Mouse (Mus musculus) heart, adult 8-10 months (tissue): ENCODE data around the gene C1qtnf1. TPM values are rescaled to one million over a fixed set of nuclear protein-coding genes. Genes with fewer than 3 reads are reported as not detected.

Source experiments
- DNase-seq: peaks from one replicate; pipeline ENCODE4 v3.0.0; 2022; ENCODE audit warnings: low spot score
- total RNA-seq, 4 experiments: library from RNA; stranded (reverse); gene quantifications; 2 replicates each; pipeline ENCODE4 v1.2.4; 2022

Gene C1qtnf1
- total RNA-seq, 4 experiments from 2014 or later: 13.5 to 15.3 (median 13.8) TPM

DNA sequence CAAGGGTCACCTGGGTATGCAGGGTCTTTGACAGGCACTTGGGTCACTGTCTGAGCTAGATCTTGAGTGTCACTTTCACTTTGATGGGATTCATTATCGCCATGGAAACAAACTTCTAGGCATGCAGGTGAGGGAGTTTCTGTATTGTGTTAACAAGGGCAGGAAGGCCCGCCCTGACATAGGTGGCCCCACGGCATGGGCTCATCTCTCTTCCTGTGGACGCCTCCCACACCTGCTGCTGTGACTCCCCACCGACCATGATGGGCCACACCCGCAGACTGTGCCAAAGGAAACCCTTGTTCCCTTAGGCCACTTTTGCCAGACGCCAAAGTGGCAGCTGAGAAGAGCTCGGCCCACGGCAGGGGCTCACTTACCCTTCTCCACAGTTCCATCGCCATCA, 17.5 kb upstream of the C1qtnf1 start:
- DNase-seq: no peak

DNA sequence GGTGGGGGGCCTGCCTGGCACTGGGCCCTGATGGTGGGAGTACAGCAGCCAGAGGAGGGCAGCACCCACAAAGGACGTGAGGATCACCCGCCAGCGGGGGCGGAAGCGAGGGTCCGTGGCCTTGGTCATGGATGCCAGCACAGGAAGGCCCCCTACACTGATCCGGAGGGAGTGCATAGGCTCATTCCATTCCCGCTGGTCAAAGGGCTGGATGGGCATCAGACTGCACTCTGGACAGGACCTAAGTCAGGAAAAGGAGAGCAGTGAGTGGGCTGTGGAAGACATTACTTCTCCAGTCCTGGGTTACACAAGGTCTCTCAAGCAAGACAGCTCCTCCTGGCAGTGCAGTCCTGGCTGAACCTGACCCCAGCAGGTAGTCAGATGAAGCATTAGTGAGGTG, 16.7 kb upstream of the C1qtnf1 start:
- no peak for DNase-seq

DNA sequence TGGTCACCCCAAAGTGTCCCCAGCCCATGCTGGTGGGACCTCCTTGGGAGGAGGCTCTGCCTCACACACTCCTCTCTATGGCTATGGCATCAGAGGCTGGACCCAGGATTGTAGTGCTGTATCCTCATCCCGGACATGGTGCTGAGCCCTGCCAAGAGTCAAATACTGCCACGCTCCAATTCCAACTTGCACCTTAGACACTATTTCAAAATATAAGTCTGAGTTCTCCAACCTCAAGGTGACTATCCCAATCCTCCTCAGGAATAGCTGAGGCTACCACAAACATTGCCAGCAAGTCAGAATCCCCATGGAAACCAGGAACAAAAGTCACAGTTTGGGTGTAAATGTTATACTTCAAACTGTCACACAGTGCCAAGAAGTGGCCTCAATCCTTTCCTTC, 15.4 kb upstream of the C1qtnf1 start:
- no peak for DNase-seq

- DNase-seq: no peak
These were observed 14.9 kb upstream of the C1qtnf1 start for GRCm38 (mm10) chr11:118413055-118413454.

DNA sequence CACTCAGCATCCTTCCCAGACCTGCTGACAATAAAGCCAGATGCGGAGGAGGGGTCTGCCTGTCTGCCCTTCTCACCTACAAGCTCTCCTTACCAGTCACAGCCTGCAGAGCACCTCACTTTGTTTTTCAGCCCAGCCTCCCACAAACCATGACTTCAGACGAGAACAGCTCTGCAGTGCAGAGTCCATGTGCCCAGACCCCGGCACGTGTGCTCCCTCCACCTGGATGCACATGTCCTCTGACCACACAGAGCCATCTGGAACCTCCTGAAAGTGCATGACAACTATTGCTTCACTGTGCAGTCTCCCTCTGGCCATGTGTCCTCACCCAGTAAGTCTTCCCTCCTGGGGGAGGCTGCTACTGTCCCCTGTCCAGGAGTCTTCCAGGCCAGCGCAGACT, 13.7 kb upstream of the C1qtnf1 start:
- no peak for DNase-seq

- DNase-seq: no peak
These were observed 12.4 kb upstream of the C1qtnf1 start for GRCm38 (mm10) chr11:118415630-118416029.

DNA sequence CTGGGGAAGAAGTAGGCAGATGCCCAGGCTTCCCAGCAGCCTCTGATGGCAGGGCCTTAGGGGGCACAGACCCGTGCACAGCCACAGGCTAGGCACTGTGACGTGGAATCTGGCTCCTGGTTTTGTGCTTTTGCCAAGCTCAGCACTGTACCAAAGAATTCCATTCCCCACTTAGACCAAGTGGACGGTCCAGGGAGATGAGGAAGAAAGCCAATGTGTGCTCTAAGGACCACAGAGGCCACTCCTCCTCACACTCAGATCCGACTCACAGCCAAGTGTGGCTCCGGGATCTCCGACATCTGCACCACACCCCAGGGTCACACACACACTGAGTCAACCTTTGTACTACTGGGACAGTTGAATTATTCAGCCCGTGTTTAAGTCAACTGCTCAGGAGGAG, 12.0 kb upstream of the C1qtnf1 start:
- no peak for DNase-seq

DNA sequence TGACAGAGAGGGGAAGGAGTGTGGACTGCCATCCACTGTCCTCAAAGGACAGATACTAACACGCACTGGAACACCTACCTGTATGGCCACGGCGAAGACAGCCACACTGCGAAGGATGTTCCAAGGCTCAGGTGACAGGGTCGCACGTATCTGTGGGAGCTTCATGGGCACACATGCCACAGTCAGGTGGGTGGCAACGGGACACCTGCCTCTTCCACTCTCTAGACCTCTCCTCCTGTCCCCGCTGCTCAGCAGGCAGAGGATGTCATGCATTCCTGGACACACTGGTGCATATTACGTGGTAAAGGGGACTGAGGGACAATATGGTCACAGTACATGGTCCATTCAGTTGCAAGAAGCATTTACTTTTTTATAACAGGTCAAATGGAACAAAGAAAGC, 10.5 kb upstream of the C1qtnf1 start:
- DNase-seq: no peak

DNA sequence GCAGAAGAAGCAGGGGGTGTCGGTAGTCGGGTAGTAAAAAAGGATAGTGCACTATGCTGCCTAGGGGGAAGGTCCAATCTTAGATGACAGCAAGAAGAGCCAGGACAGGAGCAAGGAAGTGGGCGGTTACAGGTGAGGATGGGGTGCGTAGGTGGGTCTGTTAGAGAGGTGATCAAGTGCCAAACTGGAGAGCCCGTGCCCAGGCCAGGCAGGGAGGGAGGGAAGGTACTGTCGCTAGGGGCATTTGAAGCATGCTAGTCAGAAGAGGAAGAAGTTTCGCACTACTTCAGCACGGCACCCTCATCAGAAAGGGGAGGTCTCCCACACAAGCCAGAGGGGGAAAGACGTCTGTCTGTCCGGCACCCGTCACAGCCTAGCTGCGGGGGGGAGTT, 9.6 kb upstream of the C1qtnf1 start:
- DNase-seq: no peak

DNA sequence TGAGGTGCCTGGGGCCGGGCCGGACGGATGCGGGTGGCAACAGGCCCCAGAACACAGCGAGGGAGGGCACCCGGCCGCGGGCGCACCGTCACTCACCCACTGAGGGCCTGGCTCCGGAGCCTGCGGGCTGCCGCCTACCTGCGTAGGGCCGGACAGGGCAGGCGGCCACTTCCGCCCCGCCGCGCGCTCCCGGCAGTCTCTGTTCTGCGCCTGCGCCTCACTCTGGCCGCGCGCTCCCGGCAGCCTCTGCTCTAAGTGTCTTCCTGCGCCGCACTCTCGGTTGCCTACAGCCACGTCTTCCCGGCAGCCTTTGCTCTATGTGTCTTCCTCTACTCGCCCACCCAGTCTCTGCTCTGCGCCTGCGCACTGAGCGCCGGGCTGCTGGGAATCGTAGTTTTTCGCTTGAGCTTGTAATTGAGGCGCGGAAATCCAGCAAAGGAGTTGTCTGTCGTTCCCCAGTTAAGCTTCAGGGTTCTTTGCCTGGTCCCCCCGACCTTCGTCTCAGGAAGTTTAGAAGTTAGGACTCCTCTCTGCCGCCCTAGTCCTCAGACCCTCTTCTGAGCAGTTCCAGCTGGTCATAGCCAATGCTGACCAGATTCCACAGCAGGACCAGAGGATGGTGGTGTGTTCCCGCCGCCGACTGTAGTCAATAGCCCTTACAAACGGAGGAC, 9.0 kb upstream of the C1qtnf1 start, which contains the start of gene Cant1:
TSS of gene Cant1 (minus strand) at position 253 of the 671 bp plus-strand sequence.
- DNase-seq: peak; percentile 98

DNA sequence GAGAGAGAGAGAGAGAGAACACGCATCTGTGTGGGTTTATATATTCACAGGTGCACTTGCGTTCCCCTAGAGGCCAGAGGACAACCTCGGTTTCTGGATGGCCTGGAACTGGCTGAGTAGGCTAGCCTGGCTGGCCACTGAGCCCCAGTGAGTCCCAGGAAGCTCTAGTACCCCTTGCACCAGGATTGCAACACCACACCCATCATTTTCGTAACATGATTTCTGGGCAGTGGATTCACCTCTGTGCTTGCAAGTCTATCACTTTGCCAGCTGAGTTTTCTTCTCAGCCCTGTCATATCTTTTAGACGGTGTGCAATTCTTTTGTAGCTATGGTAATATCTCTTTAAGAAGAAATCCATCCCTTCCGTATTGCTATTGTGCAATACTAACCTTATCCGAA, 7.7 kb upstream of the C1qtnf1 start:
- no peak for DNase-seq

- peak; percentile 88 for DNase-seq
These were observed 4.6 kb upstream of the C1qtnf1 start for GRCm38 (mm10) chr11:118423266-118423971.

- no peak for DNase-seq
These were observed 3.2 kb upstream of the C1qtnf1 start for GRCm38 (mm10) chr11:118424621-118425335.

DNA sequence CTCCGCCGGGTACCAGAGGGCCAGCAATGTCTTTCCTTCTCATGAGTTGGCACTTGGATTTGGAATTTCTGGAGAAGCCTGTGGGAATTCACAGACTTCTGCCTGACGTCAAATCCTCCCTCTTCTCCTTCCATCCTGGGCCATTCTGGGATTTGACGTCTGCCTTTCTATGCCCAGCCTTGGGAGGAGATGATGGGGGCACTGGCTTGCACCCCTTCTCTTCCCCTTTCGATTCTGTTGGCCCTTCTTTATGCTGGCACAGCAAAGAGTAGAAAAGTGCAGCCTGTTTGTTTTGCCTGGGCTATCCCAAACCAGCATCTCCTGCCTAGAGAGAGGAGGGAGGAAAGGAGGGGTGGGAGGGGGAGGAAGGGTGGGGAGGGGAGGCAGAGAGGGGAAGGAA, 1.2 kb upstream of the C1qtnf1 start:
- DNase-seq: no peak

GRCm38 (mm10) chr11:118427266-118427779, 680 bp upstream of the C1qtnf1 start:
- no peak for DNase-seq

GRCm38 (mm10) chr11:118428460-118428868, 461 bp downstream of the C1qtnf1 start:
- DNase-seq: no peak

DNA sequence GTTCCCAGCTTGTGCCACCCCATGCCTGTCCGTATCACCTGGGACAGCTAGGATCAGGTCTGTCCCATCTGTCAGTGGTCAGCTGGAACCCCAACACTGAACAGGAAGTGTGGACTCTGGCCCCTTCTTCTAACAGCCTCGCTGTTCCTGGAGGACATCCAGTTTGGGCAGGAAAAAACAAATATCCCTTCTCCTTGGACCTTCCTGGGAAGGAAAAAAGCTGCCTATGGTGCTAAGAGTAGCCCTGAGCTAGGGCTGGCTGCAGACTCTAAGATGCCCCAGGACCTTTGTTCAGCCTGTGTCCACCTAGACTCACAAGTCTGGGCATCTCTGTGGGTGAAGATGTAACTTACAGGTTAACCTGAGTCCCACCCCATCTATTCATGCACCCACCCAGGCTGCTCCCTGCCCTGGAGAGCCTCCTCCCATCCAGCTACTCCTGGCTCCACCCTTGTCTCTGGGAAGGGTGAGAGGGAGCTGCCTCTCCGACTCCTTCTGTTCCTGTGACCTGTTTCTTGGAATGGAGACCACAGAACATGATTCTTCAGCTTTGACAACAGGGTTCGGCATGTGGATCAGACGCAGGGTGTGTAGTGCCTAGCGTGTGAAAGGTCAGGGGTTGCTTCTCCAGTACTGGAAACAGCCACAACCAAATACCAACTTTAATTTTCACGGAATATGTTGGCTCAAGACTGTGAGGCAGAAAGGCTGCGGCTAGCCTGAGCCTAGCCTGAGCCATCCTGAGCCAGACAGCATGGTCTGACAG, 1.1 kb downstream of the C1qtnf1 start:
- DNase-seq: peak; percentile 72

DNA sequence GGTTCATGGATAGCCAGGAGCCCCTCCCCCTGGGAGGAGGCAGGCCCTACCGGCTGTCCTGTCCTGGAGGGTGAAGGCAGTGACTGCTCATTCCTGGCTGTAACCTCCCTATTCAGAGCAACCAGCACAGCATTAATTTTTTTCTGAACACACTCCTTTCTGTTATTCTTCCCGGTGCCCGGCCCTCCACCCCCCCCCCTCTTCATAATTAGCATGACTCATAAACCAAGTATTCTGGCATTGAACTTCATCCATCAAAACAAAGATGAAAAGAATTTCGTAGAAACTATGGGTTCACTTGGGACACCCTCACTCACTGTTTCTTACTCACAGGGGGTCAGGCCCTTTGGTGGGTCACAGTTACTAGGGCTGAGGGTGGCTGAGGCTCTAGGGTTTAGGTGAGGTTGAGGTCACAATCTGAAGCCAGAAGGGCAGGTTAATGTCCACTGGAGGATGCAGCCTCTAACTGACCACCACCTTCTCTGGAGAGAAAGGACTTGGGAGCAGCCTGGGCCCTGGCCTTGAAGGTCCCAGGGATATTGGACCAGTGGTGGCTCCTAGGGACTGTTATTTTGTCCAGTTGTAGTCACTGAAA, 2.4 kb downstream of the C1qtnf1 start:
- no peak for DNase-seq

DNA sequence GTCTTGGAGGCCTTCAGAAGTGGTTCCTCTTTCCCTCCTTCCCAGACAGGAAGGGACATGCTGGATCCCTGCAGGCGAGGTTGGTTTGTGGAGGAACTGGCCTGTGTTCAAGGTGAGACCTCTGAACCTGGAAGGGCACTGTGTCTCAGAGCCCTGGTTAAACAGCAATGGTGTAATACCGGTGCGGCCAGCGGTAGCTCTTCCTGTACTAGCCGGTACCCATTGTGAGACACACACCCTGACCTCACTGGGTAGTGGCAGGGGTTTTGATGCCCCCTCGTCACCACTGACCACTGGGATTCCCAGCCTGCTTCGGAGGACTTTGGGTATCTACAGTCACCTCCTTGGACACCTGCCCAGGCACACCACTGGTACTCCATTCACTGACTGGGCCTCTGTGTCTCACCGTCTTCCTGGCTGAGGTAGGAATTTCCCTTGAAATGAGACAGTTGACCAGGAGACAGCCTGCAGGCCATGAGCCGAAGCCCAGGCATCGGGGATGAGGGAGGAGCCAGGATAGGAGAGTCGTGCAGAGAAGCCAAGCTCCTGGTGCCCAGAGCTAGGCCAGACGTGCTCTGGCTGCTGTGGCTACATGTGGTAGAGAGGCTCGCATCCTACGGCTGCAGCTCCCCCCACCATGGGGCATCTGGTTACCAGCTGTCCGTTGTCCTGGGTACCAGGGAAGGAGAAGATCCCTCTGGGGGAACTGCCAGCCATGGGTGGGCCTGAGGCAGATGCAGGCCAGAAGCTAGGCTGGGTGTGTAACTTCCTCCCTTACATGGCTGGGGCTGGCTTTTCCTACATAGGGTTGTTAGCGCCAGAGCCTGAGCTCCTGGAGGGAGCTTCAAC, 3.3 kb downstream of the C1qtnf1 start:
- no peak for DNase-seq

GRCm38 (mm10) chr11:118433398-118433868, 5.4 kb downstream of the C1qtnf1 start:
- peak; percentile 68 for DNase-seq
